Comparison of ENCODE assay signal across 6 mouse cellular contexts in the genomic region with DNA sequence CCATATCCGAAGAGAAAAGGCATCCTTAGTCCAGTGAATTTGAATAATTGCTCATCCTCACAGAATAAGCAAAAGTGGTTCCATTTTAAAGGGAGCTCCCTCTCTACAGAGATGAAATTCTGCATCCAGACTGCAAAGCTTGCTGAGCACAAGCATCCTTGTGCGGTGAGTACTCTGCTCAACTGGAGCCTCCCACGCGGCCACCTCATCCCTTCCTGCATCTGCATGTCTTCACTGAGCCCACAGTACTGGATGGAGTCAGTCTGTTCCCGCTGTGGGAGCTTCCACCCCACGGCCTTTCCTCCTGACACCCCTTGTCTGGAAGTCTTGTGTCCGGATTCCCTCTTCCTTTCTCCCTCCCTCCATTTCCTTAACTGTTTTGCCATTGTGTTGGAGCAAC.
"Had no signal": no experiment of that assay in that cellular context is flagged by ENCODE, and none has a peak within 500 bp of the region (broad histone marks: within the 10 kb centered on the region; RNA-seq: fewer than 3 reads in every experiment).

No protein-coding gene starts in this region.

- DNase-seq: kidney, adult 8-10 months; kidney, postnatal 25 days; lung, adult 2 months; lung, postnatal 10 days; spleen, adult 18-20 months; thymus, postnatal 36 days had no signal
